Mouse (Mus musculus): ENCODE data around the gene Chrna1.
A peak's percentile ranks its signal among the peaks of the same experiment; 100 is the strongest.
"Not testable (repeated sequence)": the region's sequence is repeated elsewhere in the genome, so short reads cannot be mapped to it uniquely, and the experiment has no call there.

The Chrna1 gene

GRCm38 (mm10) chr2:73557956-73558355, 22.2 kb downstream of the Chrna1 start:
- DNase-seq (ENCODE audit: low read depth, low spot score) = no peak

DNA sequence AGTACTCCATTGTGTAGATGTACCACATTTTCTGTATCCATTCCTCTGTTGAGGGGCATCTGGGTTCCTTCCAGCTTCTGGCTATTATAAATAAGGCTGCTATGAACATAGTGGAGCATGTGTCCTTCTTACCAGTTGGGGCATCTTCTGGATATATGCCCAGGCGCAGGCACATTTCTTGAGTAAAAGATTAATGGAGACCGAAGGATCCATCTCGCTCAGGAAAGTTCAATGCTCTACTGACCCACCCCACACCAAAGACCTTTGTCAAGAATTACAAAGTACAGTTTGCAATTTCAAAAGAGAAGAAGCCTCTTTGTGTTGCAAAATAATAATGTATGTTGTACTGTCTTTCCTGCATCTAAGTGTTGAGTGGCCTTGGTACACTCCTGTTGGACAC, 23.1 kb downstream of the Chrna1 start:
- not testable (repeated sequence) for DNase-seq (ENCODE audit: low read depth, low spot score)

- DNase-seq (ENCODE audit: low read depth, low spot score) = no peak
These were observed 25.7 kb downstream of the Chrna1 start for GRCm38 (mm10) chr2:73554389-73554788.

- no peak for DNase-seq (ENCODE audit: low read depth, low spot score)
These were observed 27.2 kb downstream of the Chrna1 start for GRCm38 (mm10) chr2:73552926-73553325.

DNA sequence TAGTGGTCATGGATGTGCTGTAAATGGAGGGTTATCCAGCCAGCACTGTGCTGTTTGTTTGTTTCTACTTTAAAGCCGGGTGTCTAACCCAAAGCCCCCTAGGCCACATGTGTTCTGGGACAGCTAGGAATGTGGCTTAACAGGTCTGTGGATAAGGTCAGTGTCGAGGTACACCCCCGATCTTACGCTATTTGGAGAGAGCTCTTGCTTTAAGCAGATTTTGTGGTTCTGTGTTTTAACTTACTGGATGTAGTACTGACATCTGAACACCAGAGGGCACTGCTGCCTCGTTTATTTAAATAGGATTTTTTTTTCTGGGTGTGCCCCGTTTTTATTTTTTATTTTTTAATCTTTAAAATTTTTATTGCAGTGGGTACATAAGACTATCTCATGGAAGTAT, 29.4 kb downstream of the Chrna1 start:
- DNase-seq (ENCODE audit: low read depth, low spot score) = peak; percentile 82

DNA sequence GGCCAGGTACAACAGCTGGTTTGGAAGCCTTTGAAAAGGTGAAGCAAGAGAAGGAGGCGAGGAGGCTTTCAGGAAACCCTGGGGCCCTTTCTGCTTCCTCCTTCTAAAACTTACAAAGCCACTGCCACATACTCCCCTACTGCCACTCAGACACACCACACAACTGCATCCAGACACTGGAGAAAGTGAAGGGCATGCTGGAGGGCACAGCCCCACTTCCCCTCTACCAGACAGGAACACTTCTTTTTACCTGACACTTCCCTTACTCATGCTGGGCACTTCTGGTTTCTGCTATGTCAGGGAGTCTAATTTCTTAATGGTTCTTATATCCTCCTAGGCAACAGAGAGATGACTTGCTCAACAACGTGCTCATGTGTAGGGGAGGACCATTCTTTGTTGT, 31.6 kb downstream of the Chrna1 start:
- DNase-seq (ENCODE audit: low read depth, low spot score) = no peak

DNA sequence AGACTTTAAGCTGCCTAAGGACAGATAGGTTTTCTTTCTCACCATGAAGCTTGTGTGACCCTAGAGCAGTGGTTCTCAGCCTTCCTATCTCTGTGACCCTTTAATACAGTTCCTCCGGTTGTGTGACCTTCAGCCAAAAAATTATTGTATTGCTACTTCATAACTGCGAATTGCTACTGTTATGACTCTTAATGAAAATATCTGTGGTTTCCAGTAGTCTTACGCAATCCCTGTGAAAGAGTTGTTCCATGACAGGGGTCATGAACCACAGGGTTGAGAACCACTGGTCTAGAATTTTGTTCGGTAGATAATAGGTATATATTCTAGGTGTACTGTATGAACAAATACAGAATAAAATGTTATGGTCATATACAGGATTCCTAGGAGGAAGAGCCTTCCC, 32.9 kb downstream of the Chrna1 start:
- DNase-seq (ENCODE audit: low read depth, low spot score) = no peak

- DNase-seq (ENCODE audit: low read depth, low spot score) = no peak
These were observed 34.6 kb downstream of the Chrna1 start for GRCm38 (mm10) chr2:73545556-73545955.

GRCm38 (mm10) chr2:73540450-73541162, 39.5 kb downstream of the Chrna1 start:
- no peak for DNase-seq (ENCODE audit: low read depth, low spot score)

GRCm38 (mm10) chr2:73539697-73540096, 40.4 kb downstream of the Chrna1 start:
- no peak for DNase-seq (ENCODE audit: low read depth, low spot score)

DNA sequence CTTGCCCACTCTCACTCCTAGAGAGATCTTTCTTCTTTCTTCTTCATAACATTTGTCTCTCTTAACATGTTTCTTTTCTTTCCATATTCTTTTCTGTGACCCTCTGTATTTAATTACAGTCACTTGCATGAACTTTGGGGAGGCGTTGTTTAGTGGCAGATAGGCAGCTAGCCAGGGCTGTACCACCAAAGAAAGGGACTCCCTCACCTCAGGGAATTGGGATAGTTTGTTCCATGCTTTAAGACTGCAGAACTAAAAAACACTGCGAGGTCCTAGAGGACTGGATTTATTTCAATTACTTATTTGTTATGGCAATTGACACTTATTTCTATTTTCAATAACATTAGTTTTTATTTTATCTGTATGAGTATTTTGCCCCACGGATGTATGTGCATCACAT, 41.0 kb downstream of the Chrna1 start:
- DNase-seq (ENCODE audit: low read depth, low spot score) = no peak

DNA sequence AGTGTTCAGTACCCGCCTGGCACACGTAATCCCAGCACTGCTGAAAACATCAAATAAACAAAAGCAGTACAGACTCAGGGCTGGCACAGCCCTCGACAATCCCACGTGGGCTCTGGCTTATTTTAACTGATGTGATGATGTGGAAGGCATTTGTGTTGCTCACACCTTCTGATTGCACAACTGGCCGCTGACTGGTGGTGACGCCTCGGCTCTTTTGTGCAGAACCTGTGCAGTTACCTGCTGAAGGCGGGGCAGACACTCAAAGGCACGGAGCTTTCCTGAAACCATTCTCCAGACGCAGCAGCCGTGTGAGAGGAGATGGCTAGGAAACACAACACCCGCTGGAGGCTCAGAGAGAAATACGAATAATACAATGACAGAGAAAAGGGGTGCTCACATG, 41.5 kb downstream of the Chrna1 start:
- DNase-seq (ENCODE audit: low read depth, low spot score) = no peak

GRCm38 (mm10) chr2:73536091-73536783, 43.9 kb downstream of the Chrna1 start:
- DNase-seq (ENCODE audit: low read depth, low spot score) = no peak

- no peak for DNase-seq (ENCODE audit: low read depth, low spot score)
These were observed 45.4 kb downstream of the Chrna1 start for GRCm38 (mm10) chr2:73534720-73535119.

- no peak for DNase-seq (ENCODE audit: low read depth, low spot score)
These were observed 49.7 kb downstream of the Chrna1 start for GRCm38 (mm10) chr2:73530487-73530886.

DNA sequence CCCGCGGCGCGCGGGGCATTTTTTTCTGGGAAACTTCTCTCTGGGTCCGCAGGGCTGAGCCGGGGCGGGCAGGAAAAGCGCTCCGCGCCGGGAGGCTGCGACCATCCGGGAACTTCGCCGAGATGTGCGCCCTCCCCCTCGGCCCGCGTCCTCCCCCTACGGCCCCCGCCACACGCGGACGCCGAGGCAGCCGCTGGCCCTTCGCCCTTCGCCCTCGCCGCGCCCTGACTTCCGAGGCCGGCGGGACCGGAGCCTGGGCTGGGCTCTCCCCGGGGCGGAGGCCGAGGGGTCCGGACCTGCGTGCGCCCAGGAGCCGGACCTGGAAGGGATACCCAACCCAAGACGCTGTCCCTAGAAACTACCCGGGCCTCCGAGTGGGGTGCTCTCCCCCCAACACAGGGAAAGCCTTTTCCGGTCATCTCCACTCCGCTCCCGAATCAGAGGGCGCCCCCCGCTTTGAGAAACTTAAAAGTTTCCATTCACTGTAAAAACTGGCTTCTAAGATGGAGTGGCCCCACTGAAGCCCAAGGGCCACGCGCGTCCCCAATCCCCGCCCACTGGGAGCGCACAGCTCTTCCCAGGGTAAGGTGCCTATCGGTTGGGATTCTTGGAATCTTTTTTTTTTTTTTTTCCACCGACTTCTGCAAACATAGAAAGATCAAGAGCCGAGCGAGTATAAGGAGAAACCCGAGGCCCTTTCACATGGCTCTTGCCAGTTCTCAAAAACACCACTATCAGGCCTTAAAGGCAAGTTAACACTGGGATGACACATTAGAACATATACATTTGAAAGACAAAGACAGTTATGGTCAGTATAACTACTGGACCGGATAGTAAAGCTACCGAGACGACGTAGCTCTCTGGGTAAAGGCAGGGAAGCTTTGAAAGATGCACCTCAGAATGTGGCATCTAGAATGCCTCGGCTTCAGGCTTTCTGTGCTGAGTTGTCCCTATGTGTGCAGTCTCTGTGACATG, 50.5 kb downstream of the Chrna1 start, which contains the start of gene Wipf1:
Gene Wipf1 (minus strand): TSS at position 379 of the 975 bp plus-strand sequence.
- peak; percentile 73 for DNase-seq (ENCODE audit: low read depth, low spot score)

- DNase-seq (ENCODE audit: low read depth, low spot score) = no peak
These were observed 51.4 kb downstream of the Chrna1 start for GRCm38 (mm10) chr2:73528516-73529355.

- no peak for DNase-seq (ENCODE audit: low read depth, low spot score)
These were observed 52.2 kb downstream of the Chrna1 start for GRCm38 (mm10) chr2:73527956-73528355.

DNA sequence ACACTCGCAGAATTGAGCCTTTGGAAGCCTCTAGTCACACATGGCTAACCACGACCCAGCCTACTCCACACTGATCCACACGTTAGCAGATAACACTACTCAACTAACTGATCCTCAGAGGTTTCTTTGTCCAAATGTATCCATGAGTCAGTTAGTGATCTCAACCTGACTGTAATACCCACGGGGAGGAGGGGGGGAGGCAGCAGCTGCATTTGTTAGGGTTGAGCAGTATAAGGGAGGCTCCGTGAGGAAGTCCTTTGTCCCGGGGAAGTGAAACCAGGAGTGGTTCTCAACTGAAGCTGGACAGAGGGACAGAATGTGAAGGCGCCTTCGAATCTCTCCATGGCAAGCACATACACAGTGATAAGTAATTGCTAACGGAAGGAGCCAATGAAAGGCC, 53.4 kb downstream of the Chrna1 start:
- peak; percentile 49 for DNase-seq (ENCODE audit: low read depth, low spot score)

DNA sequence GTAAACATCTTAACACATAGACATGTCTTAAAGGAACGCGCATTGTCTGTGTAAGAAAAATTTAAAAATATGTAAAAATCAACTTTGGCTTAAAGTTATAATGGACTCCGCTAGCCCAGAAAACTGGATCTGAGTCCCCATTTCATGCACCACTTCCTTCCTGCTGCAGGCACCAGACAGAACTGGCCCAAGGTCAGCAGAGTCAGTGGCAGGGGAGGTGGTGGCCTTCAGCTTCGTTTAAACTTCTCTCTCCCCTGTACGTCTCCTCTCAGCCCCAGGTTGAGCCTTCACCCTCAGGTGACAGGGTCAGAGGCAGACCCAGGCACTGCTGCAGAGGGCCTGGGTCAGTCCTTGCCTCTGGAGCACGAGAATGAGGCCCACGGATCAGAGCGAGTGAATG, 57.2 kb downstream of the Chrna1 start:
- no peak for DNase-seq (ENCODE audit: low read depth, low spot score)

GRCm38 (mm10) chr2:73522336-73522735, 57.8 kb downstream of the Chrna1 start:
- DNase-seq (ENCODE audit: low read depth, low spot score) = no peak
